Mouse (Mus musculus) C2C12 (cell line): Measurements from ENCODE around the gene Cep170b.

ENCODE experiments used
- CEBPB ChIP-seq: IDR thresholded peaks from one replicate; pipeline ENCODE4 v1.6.1; 2011; ENCODE audit warnings: low read depth, mild to moderate bottlenecking, control low read depth, moderate library complexity
- CTCF ChIP-seq: IDR thresholded peaks from one replicate; pipeline ENCODE4 v1.5.1; 2011; ENCODE audit not compliant: control insufficient read depth, insufficient read depth, insufficient read length
- FOSL1 ChIP-seq: IDR thresholded peaks from one replicate; pipeline ENCODE4 v1.8.0; 2011; ENCODE audit warnings: mild to moderate bottlenecking, low read length; ENCODE audit not compliant: poor library complexity, insufficient read depth, severe bottlenecking
- MAX ChIP-seq: IDR thresholded peaks from one replicate; pipeline ENCODE4 v1.6.1; 2011; ENCODE audit warnings: mild to moderate bottlenecking, control low read depth
- MYOD1 ChIP-seq: IDR thresholded peaks from one replicate; pipeline ENCODE4 v1.6.1; 2011; ENCODE audit warnings: low read depth; ENCODE audit not compliant: control insufficient read depth, insufficient read length
- USF1 ChIP-seq: IDR thresholded peaks from one replicate; pipeline ENCODE4 v1.6.1; 2011; ENCODE audit warnings: low read depth, mild to moderate bottlenecking, control low read depth, moderate library complexity

DNA sequence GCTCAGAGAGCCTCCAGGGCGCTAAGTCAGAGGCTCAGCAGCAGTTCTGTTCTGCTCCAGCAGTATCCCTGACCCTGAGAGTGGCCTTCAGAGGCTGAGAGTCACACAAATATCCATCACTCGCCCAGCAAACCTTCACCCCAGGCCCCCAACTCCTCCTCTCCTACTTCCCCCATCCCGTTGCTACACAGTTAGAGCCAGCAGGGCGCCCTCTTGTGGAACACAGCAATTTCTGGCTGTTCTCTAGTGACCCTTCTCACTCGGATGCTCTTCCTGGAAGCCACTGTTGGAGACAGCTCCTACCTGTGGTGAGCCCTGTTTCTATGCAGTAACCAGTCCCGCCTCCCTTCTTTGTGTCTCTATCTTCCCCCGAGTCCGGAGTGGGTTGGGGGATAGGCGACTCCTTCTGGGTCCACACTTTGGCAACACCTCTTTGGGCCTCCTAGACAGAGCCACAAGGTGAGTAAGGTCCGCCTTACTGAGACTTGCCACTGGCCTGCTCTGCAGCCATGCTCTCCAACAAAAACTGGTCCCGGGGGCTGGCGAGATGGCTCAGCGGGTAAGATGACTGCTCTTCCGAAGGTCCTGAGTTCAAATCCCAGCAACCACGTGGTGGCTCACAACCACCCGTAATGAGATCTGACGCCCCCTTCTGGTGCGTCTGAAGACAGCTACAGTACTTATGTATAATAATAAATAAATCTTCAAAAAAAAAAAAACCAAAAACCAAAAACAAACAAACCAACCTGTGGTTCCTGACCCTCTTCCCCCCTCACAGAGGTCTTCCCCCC, 44.8 kb upstream of the Cep170b start:
- TF ChIP-seq CTCF (peak; percentile 60), MAX (no peak), MYOD1 (no peak), CEBPB (no peak), USF1 (no peak), FOSL1 (no peak)
